Mouse (Mus musculus): ENCODE measurements at regions not wholly inside any gene's neighbourhood (a gene's known extent, or its start where the extent isn't known, plus 50 kb on each side); places are given as distances from the start of the nearest gene placed in this dataset.

- no peak for ATAC-seq (replicated peaks; ENCODE audit: low read depth, poor library complexity, severe bottlenecking)
Measured at GRCm38 (mm10) chr3:41319214-41319856, 236.2 kb upstream of the Jade1 start.

GRCm38 (mm10) chr3:41318232-41319131, 235.6 kb upstream of the Pgrmc2 start:
- ATAC-seq (replicated peaks; ENCODE audit: low read depth, poor library complexity, severe bottlenecking) = no peak

GRCm38 (mm10) chr3:41317170-41317569, 234.3 kb upstream of the Pgrmc2 start:
- no peak for ATAC-seq (replicated peaks; ENCODE audit: low read depth, poor library complexity, severe bottlenecking)

GRCm38 (mm10) chr3:41312492-41312891, 229.6 kb upstream of the Pgrmc2 start:
- ATAC-seq (replicated peaks; ENCODE audit: low read depth, poor library complexity, severe bottlenecking) = no peak

GRCm38 (mm10) chr3:41307400-41308028, 224.7 kb upstream of the Pgrmc2 start:
- ATAC-seq (replicated peaks; ENCODE audit: low read depth, poor library complexity, severe bottlenecking) = no peak

GRCm38 (mm10) chr3:41302805-41303204, 220.0 kb upstream of the Pgrmc2 start:
- 0 out of 2 replicates have a peak, but pooled peaks have one; percentile 36 for ATAC-seq (replicated peaks; ENCODE audit: low read depth, poor library complexity, severe bottlenecking)

- ATAC-seq (replicated peaks; ENCODE audit: low read depth, poor library complexity, severe bottlenecking) = no peak
Measured at GRCm38 (mm10) chr3:41298776-41299175, 215.9 kb upstream of the Pgrmc2 start.

- no peak for ATAC-seq (replicated peaks; ENCODE audit: low read depth, poor library complexity, severe bottlenecking)
Measured at GRCm38 (mm10) chr3:41296152-41296809, 213.4 kb upstream of the Pgrmc2 start.

- no peak for ATAC-seq (replicated peaks; ENCODE audit: low read depth, poor library complexity, severe bottlenecking)
Measured at GRCm38 (mm10) chr3:41295150-41295549, 212.3 kb upstream of the Pgrmc2 start.

GRCm38 (mm10) chr3:41290535-41291307, 207.9 kb upstream of the Pgrmc2 start:
- no peak for ATAC-seq (replicated peaks; ENCODE audit: low read depth, poor library complexity, severe bottlenecking)

- ATAC-seq (replicated peaks; ENCODE audit: low read depth, poor library complexity, severe bottlenecking) = no peak
Measured at GRCm38 (mm10) chr3:41288735-41289134, 205.9 kb upstream of the Pgrmc2 start.

- no peak for ATAC-seq (replicated peaks; ENCODE audit: low read depth, poor library complexity, severe bottlenecking)
Measured at GRCm38 (mm10) chr3:41288066-41288465, 205.2 kb upstream of the Pgrmc2 start.

GRCm38 (mm10) chr3:41285336-41285735, 202.5 kb upstream of the Pgrmc2 start:
- ATAC-seq (replicated peaks; ENCODE audit: low read depth, poor library complexity, severe bottlenecking) = no peak

- peak; percentile 87 for ATAC-seq (replicated peaks; ENCODE audit: low read depth, poor library complexity, severe bottlenecking)
Measured at GRCm38 (mm10) chr3:41284897-41285296, 202.1 kb upstream of the Pgrmc2 start.

GRCm38 (mm10) chr3:41282431-41283037, 199.7 kb upstream of the Pgrmc2 start:
- ATAC-seq (replicated peaks; ENCODE audit: low read depth, poor library complexity, severe bottlenecking) = no peak

- no peak for ATAC-seq (replicated peaks; ENCODE audit: low read depth, poor library complexity, severe bottlenecking)
Measured at GRCm38 (mm10) chr3:41276096-41276495, 193.2 kb upstream of the Pgrmc2 start.

- ATAC-seq (replicated peaks; ENCODE audit: low read depth, poor library complexity, severe bottlenecking) = peak; percentile 97
Measured at GRCm38 (mm10) chr3:41268516-41268915, 185.7 kb upstream of the Pgrmc2 start.

GRCm38 (mm10) chr3:41266216-41266615, 183.4 kb upstream of the Pgrmc2 start:
- no peak for ATAC-seq (replicated peaks; ENCODE audit: low read depth, poor library complexity, severe bottlenecking)

- ATAC-seq (replicated peaks; ENCODE audit: low read depth, poor library complexity, severe bottlenecking) = no peak
Measured at GRCm38 (mm10) chr3:41265399-41265798, 182.6 kb upstream of the Pgrmc2 start.

Measured in common myeloid progenitor, adult 5-6 weeks (primary cell).